Mouse (Mus musculus): ENCODE measurements at regions not wholly inside any gene's neighbourhood (a gene's known extent, or its start where the extent isn't known, plus 50 kb on each side); places are given as distances from the start of the nearest gene placed in this dataset.

- no peaks in the 10 kb centered on the region for H3K27me3 ChIP-seq
- H3K9ac ChIP-seq, result no peak overlapping the region
- H3K4me1 ChIP-seq, result no peaks in the 10 kb centered on the region
- no peak overlapping the region for H3K4me2 ChIP-seq
- 78% methylated on average over 4 of the region's 4 CpGs for WGBS
- no peaks in the 10 kb centered on the region for H3K36me3 ChIP-seq
- ATAC-seq (ENCODE audit: insufficient number of reproducible peaks, low FRiP score, low TSS enrichment, low read depth), result no peak
- H3K27ac ChIP-seq, result no peak overlapping the region
- H3K4me3 ChIP-seq, result no peak overlapping the region
- H3K9me3 ChIP-seq, result no peaks in the 10 kb centered on the region
Observed at GRCm38 (mm10) chr9:51525906-51526305, 197.2 kb upstream of the 1810046K07Rik start.

DNA sequence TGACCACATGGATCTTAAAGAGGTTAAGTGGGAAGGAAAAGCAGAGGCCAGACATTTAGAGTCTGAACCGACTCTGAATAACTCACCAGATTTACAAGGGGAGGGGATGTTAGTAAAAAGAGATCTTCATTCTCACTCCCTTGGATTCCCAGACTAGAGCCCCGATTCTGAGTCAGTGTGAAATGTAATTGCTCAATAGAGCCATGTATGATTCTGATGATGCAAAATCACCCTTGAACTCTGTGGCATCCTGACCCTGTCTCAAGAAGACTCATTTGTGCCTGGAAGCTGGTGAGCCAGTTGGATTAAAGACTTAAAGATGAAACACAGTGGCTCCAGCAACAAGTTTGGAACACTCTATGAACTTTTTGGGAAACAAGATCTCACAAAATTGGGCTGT lies 210.2 kb upstream of the 1810046K07Rik start:
- Histone ChIP-seq H3K9ac (no peak overlapping the region), H3K4me3 (no peak overlapping the region), H3K4me2 (no peak overlapping the region), H3K36me3 (no peaks in the 10 kb centered on the region), H3K4me1 (no peaks in the 10 kb centered on the region), H3K27ac (no peak overlapping the region), H3K27me3 (no peaks in the 10 kb centered on the region), H3K9me3 (no peaks in the 10 kb centered on the region)
- 33% methylated on average over 2 of the region's 2 CpGs for WGBS
- no peak for ATAC-seq (ENCODE audit: insufficient number of reproducible peaks, low FRiP score, low TSS enrichment, low read depth)

DNA sequence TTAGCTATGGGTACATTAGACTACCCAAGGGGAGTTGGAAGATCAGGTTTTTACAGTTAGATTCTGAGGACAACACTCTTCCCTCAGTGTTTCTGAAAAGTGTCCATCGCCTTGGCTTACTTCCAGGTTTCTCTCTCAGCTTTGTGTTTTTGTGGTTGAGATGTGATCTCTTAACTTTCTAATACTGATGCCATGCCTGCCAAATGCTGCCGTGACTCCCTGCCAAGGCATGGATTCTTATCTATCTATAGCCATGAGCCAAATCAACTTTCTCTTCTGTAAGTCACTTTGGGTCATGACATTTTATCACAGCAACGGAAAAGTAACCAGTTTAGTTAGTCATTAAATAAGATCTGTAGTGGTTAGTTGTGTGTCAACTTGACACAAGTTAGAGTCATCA lies 213.2 kb upstream of the 1810046K07Rik start:
- WGBS, result 89% methylated on average over 3 of the region's 3 CpGs
- Histone ChIP-seq H3K4me1 (no peaks in the 10 kb centered on the region), H3K27me3 (no peaks in the 10 kb centered on the region), H3K4me2 (no peak overlapping the region), H3K27ac (no peak overlapping the region), H3K36me3 (no peaks in the 10 kb centered on the region), H3K9me3 (no peaks in the 10 kb centered on the region), H3K9ac (no peak overlapping the region), H3K4me3 (no peak overlapping the region)
- ATAC-seq (ENCODE audit: insufficient number of reproducible peaks, low FRiP score, low TSS enrichment, low read depth), result no peak

DNA sequence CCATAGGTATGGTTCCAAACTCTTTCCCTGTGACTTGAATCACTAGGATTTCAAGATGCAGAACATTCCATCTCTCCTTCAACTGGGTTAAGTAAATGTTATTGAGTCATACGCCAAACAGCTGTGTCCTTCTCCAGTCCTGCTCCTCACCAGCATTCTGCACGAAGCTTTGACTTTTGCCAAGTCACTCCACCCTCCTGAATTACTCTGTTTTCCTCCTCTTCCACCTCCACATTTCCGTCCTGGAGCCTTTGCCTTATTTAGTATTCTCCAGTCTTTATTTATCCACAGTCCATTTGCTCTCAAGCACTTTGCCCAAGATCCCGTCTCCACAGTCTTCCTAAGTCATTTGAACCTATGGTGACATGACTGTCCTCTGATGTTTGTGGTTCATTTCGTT lies 193.1 kb upstream of the Arhgap20 start:
- WGBS, result 72% methylated on average over 5 of the region's 5 CpGs
- Histone ChIP-seq H3K27me3 (no peaks in the 10 kb centered on the region), H3K9me3 (no peaks in the 10 kb centered on the region), H3K9ac (no peak overlapping the region), H3K4me3 (no peak overlapping the region), H3K27ac (no peak overlapping the region), H3K4me1 (no peaks in the 10 kb centered on the region), H3K36me3 (no peaks in the 10 kb centered on the region), H3K4me2 (no peak overlapping the region)
- no peak for ATAC-seq (ENCODE audit: insufficient number of reproducible peaks, low FRiP score, low TSS enrichment, low read depth)

DNA sequence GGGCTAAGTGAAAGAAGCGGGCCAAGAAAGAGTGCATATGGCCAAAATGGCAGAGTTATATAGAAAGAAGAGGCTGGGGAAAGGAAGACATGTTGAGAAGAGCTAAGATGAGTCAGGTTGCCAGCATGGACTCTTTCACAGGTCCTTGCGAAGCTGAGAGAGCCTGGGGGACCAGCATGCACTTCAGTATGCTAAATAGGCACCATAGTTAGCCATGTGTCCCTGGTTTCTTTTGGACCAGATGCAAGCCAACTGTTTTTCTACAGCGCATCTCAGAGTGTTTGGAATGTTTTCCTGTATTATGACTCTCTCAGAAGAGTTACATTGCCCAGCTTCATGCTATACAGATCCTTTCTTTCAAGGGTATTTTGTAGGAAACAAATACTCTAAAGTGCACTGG lies 183.5 kb upstream of the Arhgap20 start:
- ATAC-seq (ENCODE audit: insufficient number of reproducible peaks, low FRiP score, low TSS enrichment, low read depth), result no peak
- WGBS, result 86% methylated on average over 3 of the region's 3 CpGs

GRCm38 (mm10) chr9:51593707-51594106 lies 171.4 kb upstream of the Arhgap20 start:
- ATAC-seq (ENCODE audit: insufficient number of reproducible peaks, low FRiP score, low TSS enrichment, low read depth), result no peak
- no peak overlapping the region for H3K9ac ChIP-seq
- no peaks in the 10 kb centered on the region for H3K36me3 ChIP-seq
- no peak overlapping the region for H3K4me3 ChIP-seq
- H3K9me3 ChIP-seq, result no peaks in the 10 kb centered on the region
- 67% methylated on average over 3 of the region's 3 CpGs for WGBS
- no peaks in the 10 kb centered on the region for H3K27me3 ChIP-seq
- H3K27ac ChIP-seq, result no peak overlapping the region
- no peak overlapping the region for H3K4me2 ChIP-seq
- 0 out of 2 replicates have a peak, but pooled peaks cover 2% of the 10 kb centered on the region for H3K4me1 ChIP-seq

More for the DNA sequence above, 183.5 kb upstream of the Arhgap20 start:
- Histone ChIP-seq H3K9ac (no peak overlapping the region), H3K27me3 (no peaks in the 10 kb centered on the region), H3K4me1 (no peaks in the 10 kb centered on the region), H3K27ac (no peak overlapping the region), H3K4me2 (no peak overlapping the region), H3K4me3 (no peak overlapping the region), H3K36me3 (no peaks in the 10 kb centered on the region), H3K9me3 (no peaks in the 10 kb centered on the region)

DNA sequence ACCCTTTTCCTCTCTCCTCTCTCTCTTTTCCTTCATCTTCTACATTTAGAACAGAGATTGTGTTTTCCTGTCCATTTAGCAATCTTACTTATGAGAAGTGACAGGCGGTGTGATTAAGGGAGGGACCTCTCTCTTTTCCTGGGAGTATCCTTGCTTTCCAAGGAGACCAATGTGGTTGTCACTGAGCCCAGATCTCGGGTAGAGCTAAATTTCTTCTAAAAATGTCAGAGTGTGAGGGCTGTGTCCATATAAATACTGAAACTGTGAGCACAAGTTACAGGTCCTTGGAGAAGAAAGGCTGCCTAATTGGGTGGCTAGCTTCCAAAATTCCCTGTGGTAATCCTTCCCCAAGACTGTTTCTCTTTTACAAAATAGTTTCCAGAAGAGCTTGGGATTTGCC lies 166.4 kb upstream of the Arhgap20 start:
- Histone ChIP-seq H3K4me3 (no peak overlapping the region), H3K4me2 (no peak overlapping the region), H3K9ac (no peak overlapping the region), H3K9me3 (no peaks in the 10 kb centered on the region), H3K36me3 (no peaks in the 10 kb centered on the region), H3K4me1 (0 out of 2 replicates have a peak, but pooled peaks cover 2% of the 10 kb centered on the region), H3K27ac (no peak overlapping the region), H3K27me3 (no peaks in the 10 kb centered on the region)
- 49% methylated on average over 2 of the region's 2 CpGs for WGBS
- no peak for ATAC-seq (ENCODE audit: insufficient number of reproducible peaks, low FRiP score, low TSS enrichment, low read depth)

- H3K9ac ChIP-seq, result no peak overlapping the region
- ATAC-seq (ENCODE audit: insufficient number of reproducible peaks, low FRiP score, low TSS enrichment, low read depth), result no peak
- no peaks in the 10 kb centered on the region for H3K36me3 ChIP-seq
- no peaks in the 10 kb centered on the region for H3K4me1 ChIP-seq
- H3K4me2 ChIP-seq, result no peak overlapping the region
- no peak overlapping the region for H3K27ac ChIP-seq
- H3K27me3 ChIP-seq, result no peaks in the 10 kb centered on the region
- no peaks in the 10 kb centered on the region for H3K9me3 ChIP-seq
- WGBS, result 57% methylated on average over 1 of the region's 1 CpGs
- no peak overlapping the region for H3K4me3 ChIP-seq
Observed at GRCm38 (mm10) chr9:51608158-51608557, 157.0 kb upstream of the Arhgap20 start.

GRCm38 (mm10) chr9:51608697-51609456 lies 156.3 kb upstream of the Arhgap20 start:
- Histone ChIP-seq H3K4me1 (no peaks in the 10 kb centered on the region), H3K4me2 (no peak overlapping the region), H3K4me3 (no peak overlapping the region), H3K9ac (no peak overlapping the region), H3K27ac (no peak overlapping the region), H3K9me3 (no peaks in the 10 kb centered on the region), H3K36me3 (no peaks in the 10 kb centered on the region), H3K27me3 (no peaks in the 10 kb centered on the region)
- no peak for ATAC-seq (ENCODE audit: insufficient number of reproducible peaks, low FRiP score, low TSS enrichment, low read depth)
- 84% methylated on average over 6 of the region's 6 CpGs for WGBS

GRCm38 (mm10) chr9:51626156-51626555 lies 139.0 kb upstream of the Arhgap20 start:
- Histone ChIP-seq H3K9me3 (no peaks in the 10 kb centered on the region), H3K4me1 (no peaks in the 10 kb centered on the region), H3K27me3 (no peaks in the 10 kb centered on the region), H3K27ac (no peak overlapping the region), H3K9ac (no peak overlapping the region), H3K36me3 (no peaks in the 10 kb centered on the region), H3K4me2 (no peak overlapping the region), H3K4me3 (no peak overlapping the region)
- WGBS, result 68% methylated on average over 4 of the region's 4 CpGs
- ATAC-seq (ENCODE audit: insufficient number of reproducible peaks, low FRiP score, low TSS enrichment, low read depth), result no peak

DNA sequence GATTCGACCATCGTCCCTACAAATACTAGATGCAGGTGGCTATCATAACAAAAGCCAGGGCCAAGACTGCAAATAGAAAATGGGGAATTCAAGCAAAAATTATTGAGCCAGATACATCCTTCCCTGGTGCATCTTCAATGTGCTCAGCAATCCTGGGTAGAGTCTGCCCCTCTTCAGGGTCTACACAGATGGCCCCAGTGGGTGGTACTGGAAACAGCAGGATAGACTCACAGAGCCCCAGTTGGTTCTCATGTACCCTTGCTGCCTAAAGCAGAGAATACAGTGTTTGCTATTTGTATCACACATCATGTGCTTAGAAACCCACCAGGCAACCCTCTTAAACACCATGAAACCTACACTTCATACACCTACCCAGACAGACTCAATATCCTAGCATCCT lies 129.0 kb upstream of the Arhgap20 start:
- H3K9me3 ChIP-seq, result no peaks in the 10 kb centered on the region
- no peak overlapping the region for H3K4me2 ChIP-seq
- H3K36me3 ChIP-seq, result no peaks in the 10 kb centered on the region
- no peak overlapping the region for H3K27ac ChIP-seq
- H3K4me3 ChIP-seq, result no peak overlapping the region
- no peak overlapping the region for H3K9ac ChIP-seq
- WGBS, result 89% methylated on average over 2 of the region's 2 CpGs
- H3K4me1 ChIP-seq, result no peaks in the 10 kb centered on the region
- no peaks in the 10 kb centered on the region for H3K27me3 ChIP-seq
- ATAC-seq (ENCODE audit: insufficient number of reproducible peaks, low FRiP score, low TSS enrichment, low read depth), result no peak

GRCm38 (mm10) chr9:51636559-51637127 lies 128.5 kb upstream of the Arhgap20 start:
- Histone ChIP-seq H3K36me3 (no peaks in the 10 kb centered on the region), H3K27me3 (no peaks in the 10 kb centered on the region), H3K4me1 (no peaks in the 10 kb centered on the region), H3K4me3 (no peak overlapping the region), H3K4me2 (no peak overlapping the region), H3K9me3 (no peaks in the 10 kb centered on the region), H3K9ac (no peak overlapping the region), H3K27ac (no peak overlapping the region)
- no peak for ATAC-seq (ENCODE audit: insufficient number of reproducible peaks, low FRiP score, low TSS enrichment, low read depth)
- WGBS, result 85% methylated on average over 1 of the region's 1 CpGs
